Mouse (Mus musculus) kidney, postnatal 36 days (tissue): ENCODE results near the gene Klf16.

Experiments
- DNase-seq, 2 experiments: peaks; one replicate each; pipeline ENCODE4 v3.0.0; 2021 to 2022; ENCODE audit warnings: mixed read lengths in 2 of 2

Klf16 gene

DNA sequence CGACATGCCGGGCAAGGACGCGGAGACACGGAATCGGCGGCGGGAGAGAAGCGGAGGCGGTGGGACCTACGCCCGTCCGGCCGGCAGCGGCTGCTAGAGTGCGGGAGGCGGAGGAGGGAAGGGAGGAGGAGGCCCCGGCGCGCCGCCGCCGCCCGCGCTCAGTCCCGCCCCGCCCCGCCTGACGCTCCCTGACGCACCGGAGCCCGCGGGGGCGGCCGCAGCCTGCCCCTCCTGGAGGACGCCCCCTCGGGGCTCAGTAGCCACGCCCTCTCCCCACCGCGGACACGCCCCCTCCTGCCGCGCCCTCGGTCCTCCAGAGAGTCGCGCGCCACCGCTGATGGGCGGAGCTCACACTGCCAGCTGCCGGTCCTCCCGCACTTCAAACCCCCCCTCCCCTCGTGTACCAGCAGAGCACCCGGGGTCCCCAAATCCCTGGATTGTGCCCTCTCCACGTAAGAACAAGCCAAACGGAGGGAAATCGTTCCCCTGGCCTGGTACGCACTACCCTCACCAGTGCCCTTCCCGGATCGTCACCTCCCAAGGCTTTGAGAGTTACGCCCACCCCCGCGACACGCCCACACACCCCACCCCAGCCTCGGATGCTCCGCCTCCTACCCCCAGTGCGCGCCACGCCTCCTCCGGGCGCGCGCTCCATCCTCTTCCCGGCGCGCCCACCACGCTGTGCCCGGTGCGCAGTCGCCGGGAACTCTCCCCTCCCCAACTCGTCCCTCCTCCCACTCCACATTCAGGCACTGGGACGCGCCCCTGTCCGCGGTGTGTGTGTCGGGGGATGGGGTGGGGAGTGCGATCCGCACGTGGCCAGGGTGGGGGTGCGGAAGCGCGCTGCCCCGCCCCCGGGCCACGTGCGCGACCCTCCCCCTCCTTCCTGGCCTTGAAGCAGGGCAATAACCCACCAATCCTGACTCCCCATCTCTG lies at the start of gene Klf16:
TSS of gene Klf16 (minus strand) at position 127 of the 936 bp plus-strand sequence.
- DNase-seq: peak; percentile 98 to 99

DNA sequence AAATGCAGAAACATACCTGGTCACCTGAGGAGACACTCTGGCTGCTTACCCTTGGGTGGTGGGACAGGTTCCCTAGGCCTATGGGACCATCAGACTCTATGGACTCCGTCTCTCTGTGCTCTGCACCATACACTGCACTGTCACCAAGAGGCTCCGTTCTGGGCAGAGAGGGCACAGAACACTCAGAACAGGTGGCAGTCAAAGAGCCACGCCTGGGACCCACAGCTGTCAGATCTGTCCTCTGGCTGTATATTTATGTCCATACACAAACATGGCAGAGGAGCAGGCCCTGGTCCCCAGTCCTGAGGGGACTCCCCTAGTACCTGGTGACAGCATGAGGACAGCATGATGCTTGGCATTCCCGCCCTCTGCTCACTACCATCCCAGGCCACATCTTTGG lies 48.6 kb upstream of the Klf16 start:
- no peak for DNase-seq

DNA sequence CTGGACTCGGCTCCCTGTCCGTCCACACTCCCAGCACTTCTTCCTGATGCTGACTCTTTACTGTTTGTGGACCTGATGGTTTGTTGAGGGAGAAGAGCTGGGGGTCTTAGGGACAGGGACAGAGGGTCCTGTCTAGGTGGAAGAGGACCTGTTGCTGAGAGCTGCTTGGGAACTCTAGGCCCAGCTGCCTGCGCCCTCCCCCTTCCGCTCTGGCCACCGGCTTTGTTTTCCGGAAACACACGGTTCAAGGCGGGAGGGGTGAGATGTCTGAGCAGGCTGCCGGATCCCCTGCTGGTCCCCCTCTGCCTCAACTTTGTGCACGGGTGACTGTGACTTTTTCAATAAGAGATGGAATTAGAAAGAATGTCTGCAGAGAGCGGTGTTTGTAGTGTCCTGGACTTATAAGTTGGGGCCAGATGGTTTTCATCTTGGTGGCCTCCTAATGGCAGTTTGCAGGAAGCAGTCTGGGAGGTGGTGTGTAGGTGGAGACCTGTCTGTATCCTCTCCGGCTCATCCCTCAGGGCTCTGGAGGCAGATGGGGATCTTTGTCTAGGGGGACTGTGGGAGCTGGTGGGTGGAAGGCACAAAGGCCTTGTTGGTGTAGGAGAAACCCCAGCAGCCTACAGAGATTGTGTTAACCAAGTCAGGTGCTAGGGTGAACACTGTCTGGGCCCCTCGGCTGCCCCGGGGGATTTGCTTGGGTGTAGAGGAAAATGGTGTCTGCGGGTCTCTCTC lies 46.5 kb upstream of the Klf16 start:
- DNase-seq: peak; percentile 72 to 84

DNA sequence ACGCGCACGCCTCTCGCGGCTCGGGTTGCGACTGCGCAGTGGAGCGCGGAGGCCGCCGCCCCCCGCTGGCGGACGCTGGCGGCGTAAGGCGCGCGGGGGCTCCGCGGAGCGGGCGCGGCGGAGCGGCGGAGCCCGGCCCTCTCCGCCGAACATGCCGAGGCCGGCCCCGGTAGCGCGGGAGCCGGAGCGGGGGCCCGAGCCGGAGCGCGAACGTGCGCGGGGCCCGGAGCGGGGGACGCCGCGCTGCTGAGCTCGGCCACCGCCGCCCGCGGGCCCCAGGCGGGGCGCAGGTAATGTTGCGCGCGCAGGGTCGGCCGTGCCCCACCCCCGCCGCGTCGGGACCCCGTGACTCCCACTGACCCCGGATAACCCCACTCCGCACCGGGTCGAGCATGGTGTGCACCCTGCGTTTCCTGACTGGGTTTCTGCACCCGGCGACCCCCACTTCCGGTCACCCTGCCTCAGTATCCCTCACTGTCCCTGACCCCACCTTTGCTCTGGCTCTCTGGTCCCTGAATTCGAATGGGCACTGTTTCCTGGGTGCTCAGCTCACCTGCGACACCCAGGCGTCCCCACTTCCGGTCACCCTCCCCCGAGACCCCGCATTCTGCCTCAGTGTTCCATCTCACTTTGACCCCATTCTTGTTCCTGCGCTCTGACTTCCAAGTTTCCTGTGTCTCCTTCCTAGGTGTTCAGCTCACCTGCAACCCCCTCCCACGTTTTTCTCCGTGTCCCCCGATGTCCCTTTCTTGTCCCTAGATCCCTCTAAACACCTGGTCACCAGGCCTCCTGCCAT lies 45.7 kb upstream of the Klf16 start, which contains the start of gene Csnk1g2:
TSS of gene Csnk1g2 (plus strand) at position 178 of the 796 bp plus-strand sequence.
- peak; percentile 29 to 72 for DNase-seq

DNA sequence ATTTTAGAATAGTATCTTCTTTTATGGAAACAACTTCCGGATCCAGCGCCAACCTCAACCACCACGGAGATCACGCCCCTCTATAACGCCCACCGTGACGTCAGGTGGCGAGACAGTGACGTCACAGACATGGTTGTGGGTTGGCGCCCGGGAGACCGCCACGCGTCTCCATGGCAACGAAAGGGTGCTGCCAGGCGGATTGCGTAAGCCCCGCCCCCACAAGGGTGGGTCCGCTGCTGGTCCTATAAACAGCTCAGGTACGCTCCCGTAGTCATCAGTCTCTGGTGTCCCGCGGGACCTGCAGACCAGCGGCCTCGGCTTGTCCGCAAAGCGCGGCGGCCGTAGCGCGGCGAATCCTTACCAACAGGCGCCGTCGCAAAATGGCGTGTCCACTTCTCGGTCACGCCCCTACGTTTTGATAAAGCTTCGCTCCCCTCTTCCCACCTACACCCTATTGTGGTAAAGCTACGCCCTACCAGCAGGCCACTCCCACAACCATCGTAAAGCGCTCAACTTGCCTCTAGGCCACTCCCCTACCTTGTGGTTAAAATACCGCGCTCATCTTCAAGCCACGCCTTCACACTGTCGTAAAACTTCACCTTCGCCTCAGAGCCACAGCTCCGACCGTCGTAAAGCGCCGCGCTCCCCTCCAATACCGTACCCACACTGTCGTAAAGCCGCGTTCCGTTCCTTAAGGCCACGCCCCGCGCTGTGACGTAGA lies 45.0 kb upstream of the Klf16 start:
- peak; percentile 100 for DNase-seq

DNA sequence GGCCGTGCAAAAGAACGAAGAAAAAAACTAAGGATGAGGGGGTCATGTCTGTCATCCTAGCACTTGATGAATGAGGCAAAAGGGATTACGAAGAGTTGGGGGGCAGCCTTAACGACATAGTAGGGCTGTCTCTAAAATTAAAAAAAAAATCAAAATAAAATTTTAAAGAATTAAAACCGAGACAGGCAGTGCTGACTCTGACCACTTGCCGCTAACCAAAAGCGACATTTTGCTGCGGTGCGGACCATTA lies 44.5 kb upstream of the Klf16 start:
- no peak for DNase-seq

DNA sequence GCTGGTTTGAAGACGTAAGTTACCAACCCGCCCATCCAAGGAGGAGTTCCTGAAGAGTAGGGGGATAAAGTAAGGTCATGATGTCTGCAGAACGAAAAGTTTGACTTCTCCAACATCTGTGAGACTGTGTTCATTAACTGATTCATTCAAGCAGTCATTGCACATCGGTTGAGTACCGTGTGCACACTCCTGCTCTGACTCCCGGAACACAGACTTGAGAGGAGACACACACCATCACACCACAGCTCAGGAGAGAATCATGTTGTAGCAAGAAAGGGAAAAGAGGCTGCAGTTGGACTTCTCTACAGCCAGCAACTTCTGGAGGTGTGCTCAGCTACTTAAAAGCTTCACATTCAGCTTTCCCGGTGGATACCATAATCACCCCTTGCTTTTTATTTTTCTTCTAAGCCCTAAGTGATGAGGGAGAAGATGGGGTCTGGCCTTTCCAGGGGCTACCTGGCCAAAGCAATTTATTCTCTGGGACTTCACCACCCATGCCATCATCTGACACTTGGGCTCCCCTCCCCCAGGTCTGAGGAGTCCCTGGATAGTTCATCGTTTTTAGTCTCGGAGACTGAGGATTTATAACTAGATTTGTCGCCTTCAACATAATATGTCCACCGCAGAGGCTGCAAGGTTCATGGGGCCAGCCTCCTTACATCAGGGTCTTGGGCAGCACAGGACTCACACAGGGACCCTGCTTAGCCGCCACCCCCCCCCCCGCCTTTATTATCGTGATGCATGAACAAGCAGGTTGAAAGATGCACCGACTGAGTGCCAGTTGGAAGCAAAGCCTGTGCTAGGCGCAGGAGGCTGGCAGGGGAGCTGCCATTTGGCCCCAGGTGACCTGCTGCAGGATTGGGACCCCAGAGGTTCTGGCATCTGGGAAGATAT lies 43.9 kb upstream of the Klf16 start:
- no peak for DNase-seq

DNA sequence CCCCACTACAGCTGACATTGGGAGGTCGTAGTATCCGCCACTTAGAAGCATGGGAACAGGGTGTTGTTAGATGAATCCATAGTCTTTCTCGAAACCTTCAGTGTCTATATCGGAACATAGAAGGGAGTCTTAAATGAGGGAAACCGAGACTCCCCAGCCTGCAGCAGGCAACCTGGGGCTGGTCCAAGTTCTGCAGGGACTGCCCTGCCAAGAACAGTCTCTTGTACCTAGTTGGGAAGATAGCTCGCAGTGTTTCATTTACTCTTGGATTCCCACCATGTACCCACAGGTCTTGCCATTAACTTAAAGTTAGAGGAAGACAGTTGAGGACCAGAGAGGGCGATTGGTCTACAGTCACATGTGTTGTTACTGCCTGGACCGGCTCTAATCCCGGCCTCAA lies 43.2 kb upstream of the Klf16 start:
- DNase-seq: no peak

DNA sequence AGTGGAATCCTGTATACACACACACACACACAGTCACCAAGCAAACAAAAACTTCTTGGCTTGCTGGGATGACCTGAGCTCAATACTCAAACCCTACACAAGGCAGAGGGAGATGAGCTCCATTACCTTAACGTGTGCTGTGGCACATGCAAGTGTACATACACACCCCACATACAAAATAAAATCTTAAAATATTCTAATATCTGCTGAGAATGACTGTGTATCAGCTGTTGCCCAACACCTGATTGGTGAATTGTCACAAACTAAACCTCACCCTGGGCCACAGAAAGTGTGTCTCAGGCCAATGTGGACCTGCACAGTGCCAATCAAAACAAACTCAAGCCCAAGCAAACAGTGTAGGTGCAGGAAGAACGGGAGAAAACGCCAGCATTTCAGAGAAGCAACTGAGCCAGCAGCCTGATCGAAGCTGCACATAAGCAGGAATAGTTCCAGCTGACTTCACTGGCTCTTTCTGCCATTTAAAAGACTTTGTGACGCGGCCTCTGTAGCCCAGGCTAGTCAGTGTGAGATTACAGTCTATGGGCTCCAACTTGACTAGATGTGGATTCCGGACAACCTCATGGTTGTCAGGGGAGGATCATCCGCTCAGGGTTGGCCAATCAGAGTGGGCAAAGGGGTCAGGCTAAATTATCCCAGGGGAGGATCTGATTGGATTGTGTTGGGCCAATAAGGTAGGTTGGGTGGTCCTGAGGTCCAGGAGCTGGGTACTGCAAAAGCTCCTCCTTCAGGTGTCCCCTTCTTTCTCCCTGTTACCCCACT lies 42.5 kb upstream of the Klf16 start:
- no peak for DNase-seq

DNA sequence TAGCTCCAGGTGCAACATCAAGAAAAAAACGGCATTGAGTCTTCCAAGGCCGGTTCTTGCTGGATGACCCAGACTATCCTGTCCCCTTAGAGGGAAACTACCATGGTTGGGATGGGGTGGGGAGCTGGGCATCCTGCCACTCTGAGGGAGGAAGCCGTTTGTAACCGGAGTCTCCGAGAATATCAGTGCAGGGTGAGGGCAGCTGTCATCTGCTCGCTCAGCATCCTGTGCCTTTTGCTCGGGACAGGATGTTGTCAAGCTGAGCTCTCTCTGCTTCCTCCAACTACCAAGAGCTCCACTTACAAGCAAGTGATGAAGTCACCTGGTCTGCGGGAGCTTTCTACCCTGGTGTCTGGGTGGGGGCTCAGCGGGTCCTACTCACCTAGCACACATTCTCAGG lies 41.1 kb upstream of the Klf16 start:
- DNase-seq: peak; percentile 75

DNA sequence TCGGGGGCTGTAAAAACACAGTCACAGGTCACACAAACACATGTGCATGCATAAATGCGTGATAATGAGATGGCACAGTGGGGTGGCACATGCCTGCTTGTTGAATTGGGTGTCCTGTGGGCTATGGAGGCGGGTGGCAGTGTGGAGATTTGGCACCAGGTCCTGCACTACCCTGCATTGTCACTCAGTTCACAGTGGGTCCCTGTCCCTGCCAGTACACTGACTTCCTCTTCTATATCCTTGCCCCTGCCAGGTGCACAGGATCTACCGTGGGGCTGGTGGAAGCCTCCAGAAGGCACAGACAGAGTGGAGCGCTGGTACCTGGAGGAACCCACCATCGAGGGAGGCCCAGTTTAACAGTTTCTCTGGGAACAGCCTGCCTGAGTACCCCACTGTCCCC lies 37.2 kb upstream of the Klf16 start:
- DNase-seq: no peak

DNA sequence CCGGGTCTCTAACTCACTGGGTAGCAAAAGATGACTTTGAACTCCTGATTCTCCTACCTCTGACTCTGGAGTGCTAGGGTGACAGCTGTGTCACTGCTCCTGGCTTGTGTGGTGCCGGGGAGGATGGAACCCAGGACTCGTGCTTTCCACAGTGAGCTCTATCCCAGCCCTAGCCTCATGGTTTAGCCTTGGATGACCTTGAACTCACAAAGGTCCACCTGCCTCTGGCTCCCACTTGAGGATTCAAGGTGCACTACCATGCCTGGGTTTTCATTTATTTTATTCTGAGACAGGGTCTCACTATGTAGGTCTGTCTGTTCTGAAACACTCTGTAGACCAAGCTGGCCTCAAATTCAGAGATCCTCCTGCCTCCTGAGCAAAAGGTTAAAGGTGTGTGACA lies 36.7 kb upstream of the Klf16 start:
- DNase-seq: no peak

DNA sequence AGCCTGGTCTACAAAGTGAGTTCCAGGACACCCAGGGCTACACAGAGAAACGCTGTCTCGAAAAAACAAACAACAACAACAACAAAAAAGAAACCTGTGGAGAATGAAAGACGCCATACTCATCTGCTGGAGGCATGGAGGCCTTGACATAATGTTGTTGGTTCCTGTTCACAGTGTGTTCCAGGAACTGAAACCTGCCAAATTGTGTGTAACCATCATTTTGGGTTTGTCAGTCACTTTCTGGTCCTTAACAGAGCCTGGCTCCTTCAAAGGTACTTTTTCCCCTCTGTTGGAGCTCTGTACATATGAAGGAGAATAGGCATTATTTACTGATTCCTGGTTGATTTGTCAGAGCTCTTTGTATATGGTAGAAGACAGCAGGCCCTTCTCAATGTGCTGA lies 34.8 kb upstream of the Klf16 start:
- DNase-seq: no peak

DNA sequence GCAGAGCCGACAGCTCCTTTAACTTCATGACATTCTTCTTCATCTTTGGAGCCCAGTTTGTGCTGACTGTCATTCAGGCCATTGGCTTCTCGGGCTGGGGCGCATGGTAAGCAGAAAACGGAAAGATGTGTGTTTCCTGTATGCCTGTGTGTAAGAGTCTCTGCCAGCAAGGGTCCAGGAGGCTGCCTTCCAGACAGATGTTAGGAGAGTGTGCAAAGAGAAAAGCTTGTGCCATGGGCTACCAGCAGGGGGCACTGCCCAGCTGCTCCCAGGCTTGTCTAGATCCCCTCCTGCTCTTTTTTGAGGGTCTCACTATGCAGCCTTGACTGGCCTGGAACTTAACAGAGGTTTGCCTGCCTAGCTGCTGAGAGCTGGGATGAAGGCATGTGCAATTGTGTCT lies 33.9 kb upstream of the Klf16 start:
- DNase-seq: peak; percentile 57 to 81

DNA sequence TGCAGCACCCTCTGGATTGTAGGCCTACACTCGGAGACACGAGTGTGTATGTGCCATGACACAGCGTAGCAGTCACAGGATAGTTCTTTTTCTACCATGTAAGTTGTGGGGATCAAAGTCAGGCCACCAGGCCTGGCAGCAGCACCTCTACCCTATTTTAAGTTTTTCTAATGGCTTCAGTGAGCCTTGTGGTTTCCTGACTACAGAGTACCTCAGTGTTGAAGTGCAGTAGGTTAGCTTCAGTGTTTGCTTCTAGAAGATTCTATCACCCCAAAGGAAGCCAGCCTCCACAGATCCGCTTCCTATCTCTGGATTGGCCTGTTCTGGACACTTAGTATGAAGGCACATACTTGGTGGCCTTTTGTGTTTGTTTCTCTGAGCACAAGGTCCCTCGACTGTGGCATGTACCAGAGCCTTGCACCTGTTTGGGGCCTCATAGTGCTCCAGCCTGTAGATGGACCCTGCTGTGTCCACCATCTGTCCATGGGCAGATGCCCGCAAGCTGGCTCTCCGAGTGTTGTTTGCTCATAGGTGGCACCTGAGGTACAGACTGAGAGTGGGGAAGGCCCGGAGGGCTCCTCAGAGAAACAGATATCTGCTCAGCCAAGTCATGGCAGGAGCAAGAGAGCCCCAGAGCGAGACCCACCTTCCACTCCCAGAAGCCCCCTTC lies 33.1 kb upstream of the Klf16 start:
- no peak for DNase-seq

DNA sequence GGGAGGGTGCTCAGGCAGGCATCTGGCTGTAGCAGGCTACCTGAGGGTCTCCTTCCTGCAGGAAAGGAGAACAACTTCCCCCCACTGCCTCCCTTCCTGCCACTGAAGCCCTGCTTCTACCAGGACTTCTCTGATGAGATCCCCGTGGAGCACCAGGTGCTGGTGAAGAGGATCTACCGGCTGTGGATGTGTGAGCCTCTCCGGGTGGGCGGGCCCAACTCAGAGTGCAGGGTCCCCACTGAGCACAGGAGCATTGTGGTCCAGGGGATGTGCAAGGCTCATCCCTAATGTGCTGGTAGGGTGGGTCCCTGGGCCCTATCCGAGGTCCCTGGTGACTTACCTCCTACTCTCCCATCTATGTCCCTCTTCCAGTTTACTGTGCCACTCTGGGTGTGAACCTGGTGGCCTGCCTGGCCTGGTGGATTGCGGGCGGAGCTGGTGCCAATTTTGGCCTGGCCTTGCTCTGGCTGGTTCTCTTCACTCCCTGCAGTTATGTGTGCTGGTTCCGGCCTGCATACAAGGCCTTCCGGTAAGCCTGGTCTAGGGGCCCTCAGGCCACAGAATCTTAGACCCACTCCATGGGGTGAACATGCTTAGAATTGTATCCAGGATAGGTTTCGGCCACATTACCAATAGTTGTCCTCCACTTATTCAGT lies 32.3 kb upstream of the Klf16 start:
- no peak for DNase-seq

DNA sequence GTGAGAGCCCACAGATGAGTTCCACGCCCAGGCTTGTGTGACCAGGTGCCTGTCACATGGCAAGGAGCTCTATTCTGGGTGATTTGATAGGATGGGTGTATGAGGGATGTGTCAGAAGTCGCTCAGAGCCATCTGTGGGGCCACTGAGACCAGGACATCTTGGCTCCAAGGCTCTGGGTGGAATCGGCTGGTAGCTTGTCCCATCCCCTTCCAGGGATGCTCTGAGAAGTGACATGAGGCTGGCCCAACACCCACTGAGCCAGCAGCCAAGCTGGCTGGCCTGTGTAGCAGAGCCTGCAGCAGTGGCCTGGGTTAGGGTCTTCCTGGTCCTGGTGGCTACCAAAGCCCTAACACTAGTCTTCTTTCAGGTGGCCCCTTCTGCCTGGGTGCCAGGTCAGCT lies 31.3 kb upstream of the Klf16 start:
- no peak for DNase-seq

DNA sequence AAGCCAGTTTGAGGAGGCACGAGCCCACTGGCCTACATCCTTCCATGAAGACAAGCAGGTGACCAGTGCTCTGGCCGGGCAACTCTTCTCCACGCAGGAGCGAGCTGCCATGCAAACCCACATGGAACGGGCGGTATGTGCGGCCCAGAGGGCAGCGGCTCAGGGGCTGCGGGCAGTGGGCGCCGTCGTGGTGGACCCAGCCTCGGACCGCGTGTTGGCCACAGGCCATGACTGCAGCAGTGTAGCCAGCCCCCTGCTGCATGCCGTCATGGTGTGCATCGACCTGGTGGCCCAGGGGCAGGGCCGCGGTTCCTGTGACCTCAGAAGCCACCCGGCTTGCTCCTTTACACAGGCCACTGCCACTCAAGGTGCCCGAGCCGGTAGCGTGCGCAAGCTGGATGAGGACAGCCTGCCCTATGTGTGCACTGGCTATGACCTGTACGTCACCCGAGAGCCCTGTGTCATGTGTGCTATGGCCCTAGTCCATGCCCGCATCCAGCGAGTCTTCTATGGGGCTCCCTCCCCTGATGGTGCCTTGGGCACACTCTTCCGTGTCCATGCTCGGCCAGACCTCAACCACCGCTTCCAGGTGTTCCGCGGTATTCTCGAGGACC lies 29.7 kb upstream of the Klf16 start:
- no peak for DNase-seq

DNA sequence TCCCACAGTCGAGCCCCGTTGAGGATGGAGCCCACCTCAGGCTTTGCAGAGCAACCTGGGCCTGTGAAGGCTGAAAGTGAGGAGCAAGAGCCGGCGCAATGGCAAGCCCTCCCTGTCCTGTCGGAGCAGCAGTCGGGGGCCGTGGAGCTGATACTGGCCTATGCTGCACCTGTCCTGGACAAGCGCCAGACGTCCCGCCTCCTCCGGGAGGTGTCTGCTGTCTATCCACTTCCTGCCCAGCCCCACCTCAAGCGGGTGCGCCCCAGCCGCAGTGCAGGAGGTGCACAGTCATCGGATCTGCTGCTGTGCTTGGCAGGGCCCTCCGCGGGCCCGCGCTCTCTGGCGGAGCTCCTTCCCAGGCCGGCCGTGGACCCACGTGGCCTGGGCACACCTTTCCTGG lies 29.2 kb upstream of the Klf16 start:
- no peak for DNase-seq
